Mouse (Mus musculus) embryonic facial prominence, embryonic 14.5 days (tissue): ENCODE measurements around the gene Ddx23. TPM values are rescaled to one million over a fixed set of nuclear protein-coding genes. Genes with fewer than 3 reads are reported as not detected.

Experiments used
- ATAC-seq: fragments of 200-750 bp; cut with Nextera tagmentation; 2 replicates; pipeline ENCODE4 v1.8.0; 2017; ENCODE audit warnings: low read depth, moderate number of reproducible peaks, moderate TSS enrichment
- DNase-seq: peaks from one replicate; pipeline ENCODE4 v3.0.0-alpha.2; 2015; ENCODE audit warnings: low spot score
- H3K27ac ChIP-seq: fragments of 300-500 bp; sonication (generic); replicated peaks from 2 replicates; pipeline ENCODE4 v1.5.1; 2014; ENCODE audit warnings: low read depth, mild to moderate bottlenecking, low read length, moderate library complexity
- H3K27me3 ChIP-seq: fragments of 300-500 bp; sonication (generic); replicated peaks from 2 replicates; pipeline ENCODE4 v1.6.1; 2014; ENCODE audit warnings: low read length; ENCODE audit not compliant: control insufficient read depth, insufficient read depth
- H3K36me3 ChIP-seq: fragments of 300-500 bp; sonication (generic); 2 replicates; pipeline ENCODE4 v1.6.1; 2014; ENCODE audit warnings: low read length, mixed read lengths; ENCODE audit not compliant: control insufficient read depth, insufficient read depth
- H3K4me1 ChIP-seq: fragments of 300-500 bp; sonication (generic); 2 replicates; pipeline ENCODE4 v1.6.1; 2014; ENCODE audit warnings: antibody characterized with exemption, low read length; ENCODE audit not compliant: control insufficient read depth, insufficient read depth
- H3K4me2 ChIP-seq: fragments of 300-500 bp; sonication (generic); 2 replicates; pipeline ENCODE4 v1.6.1; 2014; ENCODE audit warnings: low read depth, mild to moderate bottlenecking, low read length, moderate library complexity, mixed read lengths
- H3K4me3 ChIP-seq: fragments of 300-500 bp; sonication (generic); 2 replicates; pipeline ENCODE4 v1.5.1; 2014; ENCODE audit warnings: low read depth, mild to moderate bottlenecking, low read length
- H3K9ac ChIP-seq: fragments of 300-500 bp; sonication (generic); 2 replicates; pipeline ENCODE4 v1.6.1; 2014; ENCODE audit warnings: low read depth, mild to moderate bottlenecking, low read length, moderate library complexity, mixed read lengths
- H3K9me3 ChIP-seq: fragments of 300-500 bp; sonication (generic); 2 replicates; pipeline ENCODE4 v1.6.1; 2016; ENCODE audit warnings: low read length; ENCODE audit not compliant: control insufficient read depth
- WGBS: fragments of 180-500 bp; shearing (Covaris S2); extraction: QIAGEN DNeasy Blood & Tissue Kit; methylation state at CpG from one replicate; pipeline ENCODE4 v1.1.7; 2014; 5-methylcytosine and 5-hydroxymethylcytosine counted together
- polyA plus RNA-seq: library from polyadenylated mRNA; unstranded; fragments of >200 nt; fragmentation: Nextera tagmentation; extraction: Ambion mirVana; gene quantifications from 2 replicates; pipeline ENCODE4 v1.2.1, GENCODE M21; 2014

The Ddx23 gene
- polyA plus RNA-seq, 1 experiment from 2014 or later = 23.4 TPM

DNA sequence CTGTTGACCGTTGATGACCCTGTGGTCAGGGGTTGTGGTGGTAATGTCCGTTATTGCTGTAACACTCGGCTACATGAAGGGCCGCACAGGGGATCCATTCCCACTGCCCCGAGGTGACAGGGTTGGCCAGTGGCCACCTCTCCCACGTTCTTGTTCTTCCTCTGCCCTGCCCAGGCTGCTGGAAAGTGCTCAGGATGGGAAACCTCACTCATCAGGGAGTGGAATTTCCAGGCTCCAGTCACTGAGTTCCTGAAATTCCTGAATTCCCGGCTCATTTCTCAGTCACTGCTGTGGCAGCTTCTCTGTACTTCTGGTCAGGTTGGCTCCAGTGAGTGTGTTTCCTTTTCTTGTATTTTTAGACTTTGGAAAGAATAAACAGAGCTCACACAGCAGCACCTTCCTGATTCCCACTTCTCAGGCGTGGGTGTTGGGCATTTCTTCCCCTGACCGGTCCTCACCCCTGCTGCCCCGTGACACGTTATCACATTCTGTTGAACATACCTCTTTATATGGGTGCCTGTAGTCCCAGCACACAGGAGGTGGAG, 29.5 kb upstream of the Ddx23 start:
- H3K4me1 ChIP-seq = no peaks in the 10 kb centered on the region
- 28% methylated on average over 11 of the region's 11 CpGs for WGBS
- no peaks in the 10 kb centered on the region for H3K36me3 ChIP-seq
- no peak overlapping the region for H3K4me2 ChIP-seq
- H3K27ac ChIP-seq = no peak overlapping the region
- DNase-seq (peak; percentile 80), ATAC-seq (peak; percentile 60; the same call in 1 of the 2 replicates)
- H3K9ac ChIP-seq = no peak overlapping the region
- no peaks in the 10 kb centered on the region for H3K9me3 ChIP-seq
- no peaks in the 10 kb centered on the region for H3K27me3 ChIP-seq
- H3K4me3 ChIP-seq = no peak overlapping the region

GRCm38 (mm10) chr15:98691486-98692147, 28.9 kb upstream of the Ddx23 start:
- H3K27ac ChIP-seq = no peak overlapping the region
- H3K27me3 ChIP-seq = no peaks in the 10 kb centered on the region
- H3K4me3 ChIP-seq = no peak overlapping the region
- H3K4me1 ChIP-seq = no peaks in the 10 kb centered on the region
- H3K36me3 ChIP-seq = no peaks in the 10 kb centered on the region
- peak; percentile 57 for DNase-seq
- WGBS = 15% methylated on average over 7 of the region's 7 CpGs
- H3K9me3 ChIP-seq = no peaks in the 10 kb centered on the region
- peak; percentile 23; the same call in 1 of the 2 replicates for ATAC-seq
- no peak overlapping the region for H3K9ac ChIP-seq
- no peak overlapping the region for H3K4me2 ChIP-seq

- no peaks in the 10 kb centered on the region for H3K27me3 ChIP-seq
- no peaks in the 10 kb centered on the region for H3K9me3 ChIP-seq
- H3K36me3 ChIP-seq = no peaks in the 10 kb centered on the region
- H3K9ac ChIP-seq = no peak overlapping the region
- 77% methylated on average over 2 of the region's 2 CpGs for WGBS
- no peaks in the 10 kb centered on the region for H3K4me1 ChIP-seq
- no peak for ATAC-seq
- H3K4me3 ChIP-seq = no peak overlapping the region
- H3K27ac ChIP-seq = no peak overlapping the region
- DNase-seq = no peak
- H3K4me2 ChIP-seq = no peak overlapping the region
Measured at GRCm38 (mm10) chr15:98689682-98690081, 27.0 kb upstream of the Ddx23 start.

DNA sequence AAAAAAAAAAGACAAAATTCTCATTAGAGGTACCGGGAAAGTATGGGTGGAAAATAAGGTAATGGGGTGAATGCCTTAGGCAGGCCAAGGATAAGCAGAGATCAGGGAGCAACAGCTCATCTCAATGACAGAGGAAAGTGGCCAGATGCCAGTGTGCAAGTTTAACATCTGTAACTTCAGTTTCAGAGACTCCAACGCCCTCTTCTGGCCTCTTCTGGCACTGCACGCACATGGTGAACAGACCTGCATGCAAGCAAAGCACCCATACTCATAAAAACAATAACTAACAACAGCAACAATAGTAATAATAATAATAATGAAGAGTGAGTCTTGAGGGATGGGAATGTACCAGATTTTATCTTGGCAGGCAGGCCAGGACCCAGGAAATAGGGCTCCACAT, 23.2 kb upstream of the Ddx23 start:
- Histone ChIP-seq H3K27me3 (no peaks in the 10 kb centered on the region; the same call in 1 of the 2 replicates), H3K4me1 (no peaks in the 10 kb centered on the region), H3K36me3 (no peaks in the 10 kb centered on the region), H3K27ac (no peak overlapping the region), H3K9ac (no peak overlapping the region), H3K4me2 (no peak overlapping the region), H3K9me3 (no peaks in the 10 kb centered on the region), H3K4me3 (no peak overlapping the region)
- no peak for DNase-seq
- ATAC-seq = no peak
- 68% methylated on average over 3 of the region's 3 CpGs for WGBS

DNA sequence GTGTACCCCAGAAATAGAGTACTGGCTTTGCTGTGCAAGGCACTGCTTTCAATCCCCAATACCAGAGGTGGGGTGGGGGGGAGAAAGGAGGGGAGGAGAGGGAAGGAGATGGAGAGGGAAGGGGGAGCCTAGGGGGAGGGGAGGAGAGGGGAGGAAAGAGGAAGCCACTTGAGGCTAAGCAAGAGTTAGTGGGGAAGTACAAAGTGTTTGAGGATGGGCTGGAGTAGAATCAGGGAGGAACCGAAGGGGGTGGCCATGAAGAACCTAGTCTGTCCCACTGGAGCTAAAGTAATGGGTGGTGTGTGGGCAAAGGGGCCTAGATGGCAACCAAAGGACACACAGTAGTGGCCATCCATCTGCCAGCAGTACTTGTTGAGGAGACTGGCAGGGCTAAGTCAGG, 21.1 kb upstream of the Ddx23 start:
- WGBS = 71% methylated on average over 1 of the region's 1 CpGs
- Histone ChIP-seq H3K4me3 (no peak overlapping the region), H3K27me3 (no peaks in the 10 kb centered on the region; the same call in 1 of the 2 replicates), H3K36me3 (no peaks in the 10 kb centered on the region), H3K4me2 (no peak overlapping the region), H3K27ac (no peak overlapping the region), H3K9ac (no peak overlapping the region), H3K9me3 (no peaks in the 10 kb centered on the region), H3K4me1 (no peaks in the 10 kb centered on the region)
- ATAC-seq = no peak
- no peak for DNase-seq

GRCm38 (mm10) chr15:98683177-98683576, 20.5 kb upstream of the Ddx23 start:
- no peak overlapping the region for H3K4me2 ChIP-seq
- peaks cover under 1% of the 10 kb centered on the region; the same call in 1 of the 2 replicates for H3K27me3 ChIP-seq
- no peaks in the 10 kb centered on the region for H3K4me1 ChIP-seq
- no peaks in the 10 kb centered on the region for H3K36me3 ChIP-seq
- DNase-seq = peak; percentile 31
- H3K4me3 ChIP-seq = no peak overlapping the region
- H3K9me3 ChIP-seq = no peaks in the 10 kb centered on the region
- no peak for ATAC-seq
- H3K27ac ChIP-seq = no peak overlapping the region
- no peak overlapping the region for H3K9ac ChIP-seq
- 55% methylated on average over 10 of the region's 10 CpGs for WGBS

DNA sequence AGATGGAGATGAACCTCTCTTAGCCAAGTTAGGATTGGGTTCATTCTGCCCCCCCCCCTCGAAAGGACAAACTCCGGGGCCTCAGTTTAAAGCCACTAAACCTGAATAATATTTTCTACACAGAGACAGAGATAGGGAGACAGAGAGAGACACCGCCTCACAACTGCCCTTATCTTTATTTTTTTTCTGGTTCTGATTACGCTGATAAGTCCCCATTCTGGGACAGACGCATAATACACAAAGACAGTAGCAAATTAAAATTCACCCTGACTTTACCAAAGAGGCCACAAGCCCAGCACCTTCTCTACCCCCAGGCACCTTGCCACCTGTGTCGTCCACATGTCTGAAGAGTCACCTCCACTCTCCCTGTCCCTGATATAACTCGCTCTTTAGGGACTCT, 18.9 kb upstream of the Ddx23 start:
- Histone ChIP-seq H3K4me3 (no peak overlapping the region), H3K27ac (no peak overlapping the region), H3K9me3 (no peaks in the 10 kb centered on the region), H3K4me1 (no peaks in the 10 kb centered on the region), H3K4me2 (no peak overlapping the region), H3K9ac (no peak overlapping the region), H3K36me3 (no peaks in the 10 kb centered on the region), H3K27me3 (peaks cover 13% of the 10 kb centered on the region)
- 75% methylated on average over 7 of the region's 7 CpGs for WGBS
- ATAC-seq = no peak
- DNase-seq = no peak

DNA sequence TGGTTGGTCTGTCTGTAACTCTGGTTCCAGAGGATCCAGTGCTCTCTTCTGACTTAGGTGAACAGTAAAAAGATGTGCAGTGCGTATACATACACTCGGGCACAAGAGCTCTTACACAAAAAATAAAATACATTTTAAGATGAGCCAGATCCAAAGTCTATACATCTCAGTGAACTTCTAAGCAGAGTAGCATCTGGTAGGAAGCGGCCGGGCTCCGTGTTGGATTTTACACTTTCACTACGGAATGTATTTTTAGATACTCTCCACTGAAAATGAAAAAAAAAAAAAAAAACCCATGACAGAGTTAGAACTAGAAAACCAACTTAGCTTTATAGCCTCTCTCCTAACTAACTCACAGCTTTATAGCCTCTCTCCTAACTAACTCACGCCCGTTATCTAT, 18.0 kb upstream of the Ddx23 start:
- Histone ChIP-seq H3K4me2 (no peak overlapping the region), H3K36me3 (no peaks in the 10 kb centered on the region), H3K9me3 (no peaks in the 10 kb centered on the region), H3K9ac (no peak overlapping the region), H3K27me3 (peaks cover 22% of the 10 kb centered on the region), H3K4me1 (0 out of 2 replicates have a peak, but pooled peaks cover 4% of the 10 kb centered on the region), H3K27ac (no peak overlapping the region), H3K4me3 (no peak overlapping the region)
- no peak for ATAC-seq
- 84% methylated on average over 8 of the region's 8 CpGs for WGBS
- DNase-seq = no peak

GRCm38 (mm10) chr15:98677977-98678376, 15.3 kb upstream of the Ddx23 start:
- no peak overlapping the region for H3K4me3 ChIP-seq
- ATAC-seq (no peak), DNase-seq (no peak)
- H3K4me1 ChIP-seq = 0 out of 2 replicates have a peak, but pooled peaks cover 4% of the 10 kb centered on the region
- no peak overlapping the region for H3K27ac ChIP-seq
- WGBS = 70% methylated on average over 7 of the region's 7 CpGs
- peaks cover 44% of the 10 kb centered on the region for H3K27me3 ChIP-seq
- H3K9ac ChIP-seq = no peak overlapping the region
- no peak overlapping the region for H3K4me2 ChIP-seq
- H3K9me3 ChIP-seq = no peaks in the 10 kb centered on the region
- H3K36me3 ChIP-seq = no peaks in the 10 kb centered on the region
